Mouse (Mus musculus): ENCODE results near the gene Foxn2. TPM values are rescaled to one million over a fixed set of nuclear protein-coding genes. Genes with fewer than 3 reads are reported as not detected.

The Foxn2 gene
- polyA plus RNA-seq, 1 experiment from 2014 or later: 15.7 TPM

- Histone ChIP-seq H3K27me3 (ENCODE audit: control insufficient read depth, insufficient read depth, low read length) (no peaks in the 10 kb centered on the region), H3K27ac (ENCODE audit: low read length) (no peak overlapping the region), H3K9ac (replicated peaks; ENCODE audit: low read depth, low read length) (no peak overlapping the region), H3K4me3 (ENCODE audit: low read depth, low read length) (no peak overlapping the region), H3K4me1 (ENCODE audit: control insufficient read depth, insufficient read depth, low read length) (no peaks in the 10 kb centered on the region), H3K9me3 (ENCODE audit: control insufficient read depth, low read depth, low read length) (no peaks in the 10 kb centered on the region), H3K4me2 (replicated peaks; ENCODE audit: low read depth, low read length) (no peak overlapping the region), H3K36me3 (ENCODE audit: control insufficient read depth, insufficient read depth, low read length) (peaks cover 7% of the 10 kb centered on the region; the same call in 1 of the 2 replicates)
- ATAC-seq (ENCODE audit: insufficient number of reproducible peaks, insufficient read depth, low FRiP score, low read depth): no peak
- WGBS: 95% methylated on average over 7 of the region's 7 CpGs
These were observed 36.7 kb downstream of the Foxn2 start for GRCm38 (mm10) chr17:88477165-88477564.

DNA sequence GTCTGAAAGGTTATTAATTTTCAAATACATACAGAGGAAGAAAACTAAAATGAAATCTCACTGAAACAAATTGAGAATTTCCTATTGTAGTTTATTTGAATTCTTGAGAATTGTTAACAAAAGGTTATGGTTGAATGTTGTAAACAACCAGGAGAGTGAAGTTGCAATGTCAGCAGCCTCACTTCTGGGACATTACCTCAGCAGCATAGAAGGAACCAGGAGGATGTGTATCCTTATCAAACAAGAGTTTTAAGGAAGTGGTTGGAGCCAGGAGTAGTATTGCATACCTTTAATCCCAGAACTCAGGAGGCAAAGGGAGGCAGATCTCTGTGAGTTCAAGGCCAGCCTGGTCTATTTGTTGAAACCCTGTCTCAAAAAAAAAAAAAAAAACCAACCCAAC is 37.2 kb downstream of the Foxn2 start:
- no peaks in the 10 kb centered on the region for H3K27me3 ChIP-seq (ENCODE audit: control insufficient read depth, insufficient read depth, low read length)
- H3K27ac ChIP-seq (ENCODE audit: low read length): no peak overlapping the region
- no peaks in the 10 kb centered on the region for H3K9me3 ChIP-seq (ENCODE audit: control insufficient read depth, low read depth, low read length)
- no peak for ATAC-seq (ENCODE audit: insufficient number of reproducible peaks, insufficient read depth, low FRiP score, low read depth)
- H3K4me1 ChIP-seq (ENCODE audit: control insufficient read depth, insufficient read depth, low read length): no peaks in the 10 kb centered on the region
- no peak overlapping the region for H3K4me3 ChIP-seq (ENCODE audit: low read depth, low read length)
- no peak overlapping the region for H3K9ac ChIP-seq (replicated peaks; ENCODE audit: low read depth, low read length)
- no peak overlapping the region for H3K4me2 ChIP-seq (replicated peaks; ENCODE audit: low read depth, low read length)
- H3K36me3 ChIP-seq (ENCODE audit: control insufficient read depth, insufficient read depth, low read length): peaks cover 7% of the 10 kb centered on the region; the same call in 1 of the 2 replicates

DNA sequence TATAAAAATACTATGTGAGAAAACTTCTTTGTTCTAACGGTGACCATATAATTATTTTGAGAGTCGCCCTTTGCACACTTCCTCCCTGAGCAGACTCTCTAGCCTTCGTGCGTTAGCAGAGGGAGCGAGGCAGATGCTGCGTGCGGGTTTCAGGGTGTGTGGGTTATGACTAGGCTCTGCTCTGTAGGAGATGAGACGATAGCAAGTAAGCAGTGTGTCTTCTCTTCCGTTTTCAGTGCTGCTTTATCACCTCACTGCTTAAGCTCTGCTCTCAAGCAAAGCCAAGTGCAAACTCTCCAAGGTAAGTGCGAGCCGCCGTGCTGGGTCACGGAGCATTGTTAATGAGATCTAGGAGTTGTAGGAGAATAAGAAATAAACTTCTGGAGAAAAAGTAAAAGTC is 38.5 kb downstream of the Foxn2 start:
- H3K4me2 ChIP-seq (replicated peaks; ENCODE audit: low read depth, low read length): no peak overlapping the region
- H3K36me3 ChIP-seq (ENCODE audit: control insufficient read depth, insufficient read depth, low read length): peaks cover 7% of the 10 kb centered on the region; the same call in 1 of the 2 replicates
- H3K27me3 ChIP-seq (ENCODE audit: control insufficient read depth, insufficient read depth, low read length): no peaks in the 10 kb centered on the region
- H3K4me1 ChIP-seq (ENCODE audit: control insufficient read depth, insufficient read depth, low read length): no peaks in the 10 kb centered on the region
- H3K27ac ChIP-seq (ENCODE audit: low read length): no peak overlapping the region
- no peak for ATAC-seq (ENCODE audit: insufficient number of reproducible peaks, insufficient read depth, low FRiP score, low read depth)
- H3K4me3 ChIP-seq (ENCODE audit: low read depth, low read length): no peak overlapping the region
- no peaks in the 10 kb centered on the region for H3K9me3 ChIP-seq (ENCODE audit: control insufficient read depth, low read depth, low read length)
- H3K9ac ChIP-seq (replicated peaks; ENCODE audit: low read depth, low read length): no peak overlapping the region
- 78% methylated on average over 13 of the region's 13 CpGs for WGBS

- H3K4me1 ChIP-seq (ENCODE audit: control insufficient read depth, insufficient read depth, low read length): no peaks in the 10 kb centered on the region
- H3K27ac ChIP-seq (ENCODE audit: low read length): no peak overlapping the region
- peaks cover 7% of the 10 kb centered on the region; the same call in 1 of the 2 replicates for H3K36me3 ChIP-seq (ENCODE audit: control insufficient read depth, insufficient read depth, low read length)
- WGBS: 84% methylated on average over 10 of the region's 10 CpGs
- no peak overlapping the region for H3K4me3 ChIP-seq (ENCODE audit: low read depth, low read length)
- no peak overlapping the region for H3K4me2 ChIP-seq (replicated peaks; ENCODE audit: low read depth, low read length)
- H3K27me3 ChIP-seq (ENCODE audit: control insufficient read depth, insufficient read depth, low read length): no peaks in the 10 kb centered on the region
- no peak overlapping the region for H3K9ac ChIP-seq (replicated peaks; ENCODE audit: low read depth, low read length)
- no peaks in the 10 kb centered on the region for H3K9me3 ChIP-seq (ENCODE audit: control insufficient read depth, low read depth, low read length)
- ATAC-seq (ENCODE audit: insufficient number of reproducible peaks, insufficient read depth, low FRiP score, low read depth): no peak
These were observed 39.9 kb downstream of the Foxn2 start for GRCm38 (mm10) chr17:88480369-88480768.

- no peaks in the 10 kb centered on the region for H3K27me3 ChIP-seq (ENCODE audit: control insufficient read depth, insufficient read depth, low read length)
- H3K9me3 ChIP-seq (ENCODE audit: control insufficient read depth, low read depth, low read length): no peaks in the 10 kb centered on the region
- H3K27ac ChIP-seq (ENCODE audit: low read length): no peak overlapping the region
- peaks cover 7% of the 10 kb centered on the region; the same call in 1 of the 2 replicates for H3K36me3 ChIP-seq (ENCODE audit: control insufficient read depth, insufficient read depth, low read length)
- no peak overlapping the region for H3K9ac ChIP-seq (replicated peaks; ENCODE audit: low read depth, low read length)
- no peak for ATAC-seq (ENCODE audit: insufficient number of reproducible peaks, insufficient read depth, low FRiP score, low read depth)
- no peak overlapping the region for H3K4me3 ChIP-seq (ENCODE audit: low read depth, low read length)
- 83% methylated on average over 2 of the region's 2 CpGs for WGBS
- no peaks in the 10 kb centered on the region for H3K4me1 ChIP-seq (ENCODE audit: control insufficient read depth, insufficient read depth, low read length)
- no peak overlapping the region for H3K4me2 ChIP-seq (replicated peaks; ENCODE audit: low read depth, low read length)
These were observed 40.6 kb downstream of the Foxn2 start for GRCm38 (mm10) chr17:88481062-88481461.

DNA sequence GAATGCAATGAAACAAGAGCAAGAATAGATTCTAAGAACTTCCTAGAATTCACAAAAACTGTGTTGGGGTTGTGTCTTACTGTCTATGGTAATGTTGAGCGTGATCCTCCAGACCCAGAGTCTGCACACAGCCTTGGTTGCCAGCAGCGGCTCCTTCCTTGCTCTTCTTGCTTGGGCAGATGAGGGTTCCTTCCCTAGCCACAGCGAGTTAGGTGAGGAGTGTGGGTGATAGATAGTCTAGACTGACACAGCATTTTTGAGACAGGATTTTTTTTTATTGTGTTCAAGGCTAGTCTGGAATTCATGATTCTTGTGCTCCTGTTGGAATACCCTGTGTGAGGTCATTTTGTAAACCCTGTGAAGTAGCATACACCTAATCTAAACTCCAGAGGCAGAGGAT is 41.1 kb downstream of the Foxn2 start:
- 91% methylated on average over 3 of the region's 3 CpGs for WGBS
- no peaks in the 10 kb centered on the region for H3K9me3 ChIP-seq (ENCODE audit: control insufficient read depth, low read depth, low read length)
- no peak overlapping the region for H3K9ac ChIP-seq (replicated peaks; ENCODE audit: low read depth, low read length)
- H3K36me3 ChIP-seq (ENCODE audit: control insufficient read depth, insufficient read depth, low read length): peaks cover 5% of the 10 kb centered on the region; the same call in 1 of the 2 replicates
- no peak overlapping the region for H3K4me2 ChIP-seq (replicated peaks; ENCODE audit: low read depth, low read length)
- ATAC-seq (ENCODE audit: insufficient number of reproducible peaks, insufficient read depth, low FRiP score, low read depth): no peak
- no peak overlapping the region for H3K4me3 ChIP-seq (ENCODE audit: low read depth, low read length)
- H3K27ac ChIP-seq (ENCODE audit: low read length): no peak overlapping the region
- H3K27me3 ChIP-seq (ENCODE audit: control insufficient read depth, insufficient read depth, low read length): no peaks in the 10 kb centered on the region
- H3K4me1 ChIP-seq (ENCODE audit: control insufficient read depth, insufficient read depth, low read length): no peaks in the 10 kb centered on the region

GRCm38 (mm10) chr17:88484539-88484938 is 44.0 kb downstream of the Foxn2 start:
- Histone ChIP-seq H3K4me3 (ENCODE audit: low read depth, low read length) (no peak overlapping the region), H3K4me1 (ENCODE audit: control insufficient read depth, insufficient read depth, low read length) (no peaks in the 10 kb centered on the region), H3K27ac (ENCODE audit: low read length) (no peak overlapping the region), H3K4me2 (replicated peaks; ENCODE audit: low read depth, low read length) (no peak overlapping the region), H3K9ac (replicated peaks; ENCODE audit: low read depth, low read length) (no peak overlapping the region), H3K9me3 (ENCODE audit: control insufficient read depth, low read depth, low read length) (no peaks in the 10 kb centered on the region), H3K36me3 (ENCODE audit: control insufficient read depth, insufficient read depth, low read length) (no peaks in the 10 kb centered on the region; the same call in 1 of the 2 replicates), H3K27me3 (ENCODE audit: control insufficient read depth, insufficient read depth, low read length) (no peaks in the 10 kb centered on the region)
- ATAC-seq (ENCODE audit: insufficient number of reproducible peaks, insufficient read depth, low FRiP score, low read depth): no peak
- WGBS: 82% methylated on average over 11 of the region's 11 CpGs

DNA sequence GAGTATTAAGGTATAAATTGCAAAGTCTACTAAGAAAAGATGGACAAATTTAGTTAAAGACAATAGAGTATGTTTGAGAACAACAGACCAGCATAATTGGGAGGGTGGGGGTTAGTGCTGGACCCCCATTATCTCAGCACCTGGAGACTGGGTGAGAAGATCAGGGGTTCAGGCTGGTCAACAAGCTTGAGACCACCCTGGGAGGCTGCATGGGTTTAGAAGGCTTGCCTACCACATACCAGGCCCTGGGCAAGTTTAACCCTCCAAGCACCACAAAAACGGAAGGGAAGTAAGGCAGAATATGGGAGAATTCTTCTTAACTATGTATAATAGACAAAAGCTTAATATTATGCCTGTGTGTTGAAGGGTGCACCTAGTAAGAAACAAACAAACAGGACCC is 44.4 kb downstream of the Foxn2 start:
- no peaks in the 10 kb centered on the region for H3K4me1 ChIP-seq (ENCODE audit: control insufficient read depth, insufficient read depth, low read length)
- H3K4me2 ChIP-seq (replicated peaks; ENCODE audit: low read depth, low read length): no peak overlapping the region
- no peaks in the 10 kb centered on the region; the same call in 1 of the 2 replicates for H3K36me3 ChIP-seq (ENCODE audit: control insufficient read depth, insufficient read depth, low read length)
- ATAC-seq (ENCODE audit: insufficient number of reproducible peaks, insufficient read depth, low FRiP score, low read depth): no peak
- 84% methylated on average over 1 of the region's 1 CpGs for WGBS
- no peaks in the 10 kb centered on the region for H3K9me3 ChIP-seq (ENCODE audit: control insufficient read depth, low read depth, low read length)
- no peak overlapping the region for H3K9ac ChIP-seq (replicated peaks; ENCODE audit: low read depth, low read length)
- H3K27me3 ChIP-seq (ENCODE audit: control insufficient read depth, insufficient read depth, low read length): no peaks in the 10 kb centered on the region
- no peak overlapping the region for H3K27ac ChIP-seq (ENCODE audit: low read length)
- no peak overlapping the region for H3K4me3 ChIP-seq (ENCODE audit: low read depth, low read length)

GRCm38 (mm10) chr17:88490546-88490945 is 50.0 kb downstream of the Foxn2 start:
- Histone ChIP-seq H3K36me3 (ENCODE audit: control insufficient read depth, insufficient read depth, low read length) (no peaks in the 10 kb centered on the region; the same call in 1 of the 2 replicates), H3K4me2 (replicated peaks; ENCODE audit: low read depth, low read length) (no peak overlapping the region), H3K4me1 (ENCODE audit: control insufficient read depth, insufficient read depth, low read length) (no peaks in the 10 kb centered on the region), H3K9me3 (ENCODE audit: control insufficient read depth, low read depth, low read length) (no peaks in the 10 kb centered on the region), H3K27me3 (ENCODE audit: control insufficient read depth, insufficient read depth, low read length) (no peaks in the 10 kb centered on the region), H3K27ac (ENCODE audit: low read length) (no peak overlapping the region), H3K4me3 (ENCODE audit: low read depth, low read length) (no peak overlapping the region), H3K9ac (replicated peaks; ENCODE audit: low read depth, low read length) (no peak overlapping the region)
- 91% methylated on average over 10 of the region's 10 CpGs for WGBS
- no peak for ATAC-seq (ENCODE audit: insufficient number of reproducible peaks, insufficient read depth, low FRiP score, low read depth)

Data from stomach, embryonic 14.5 days (tissue).